Mouse (Mus musculus): ENCODE measurements around the gene Tmem150c. TPM values are rescaled to one million over a fixed set of nuclear protein-coding genes. Genes with fewer than 3 reads are reported as not detected.

The Tmem150c gene
- polyA plus RNA-seq, 1 experiment from 2014 or later, result 17.0 TPM

- Histone ChIP-seq H3K27ac (ENCODE audit: low read depth, low read length) (no peak overlapping the region), H3K4me1 (ENCODE audit: control insufficient read depth, insufficient read depth, low read length) (peaks cover 28% of the 10 kb centered on the region), H3K9ac (ENCODE audit: low read length) (no peak overlapping the region), H3K9me3 (replicated peaks; ENCODE audit: control insufficient read depth, low read length) (no peaks in the 10 kb centered on the region), H3K4me2 (ENCODE audit: low read length) (no peak overlapping the region), H3K36me3 (ENCODE audit: control insufficient read depth, insufficient read depth, low read length) (no peaks in the 10 kb centered on the region), H3K27me3 (replicated peaks; ENCODE audit: control insufficient read depth, insufficient read depth, low read length) (no peaks in the 10 kb centered on the region), H3K4me3 (ENCODE audit: low read depth, low read length) (no peak overlapping the region)
- ATAC-seq (no peak), DNase-seq (ENCODE audit: low spot score) (peak; percentile 58)
- WGBS, result 66% methylated on average over 15 of the region's 15 CpGs
Measured at GRCm38 (mm10) chr5:100196854-100197431, 37.3 kb upstream of the Tmem150c start.

- no peak overlapping the region for H3K27ac ChIP-seq (ENCODE audit: low read depth, low read length)
- H3K27me3 ChIP-seq (replicated peaks; ENCODE audit: control insufficient read depth, insufficient read depth, low read length), result no peaks in the 10 kb centered on the region
- H3K4me2 ChIP-seq (ENCODE audit: low read length), result no peak overlapping the region
- no peak overlapping the region for H3K4me3 ChIP-seq (ENCODE audit: low read depth, low read length)
- no peaks in the 10 kb centered on the region for H3K36me3 ChIP-seq (ENCODE audit: control insufficient read depth, insufficient read depth, low read length)
- DNase-seq (ENCODE audit: low spot score) (no peak), ATAC-seq (no peak)
- H3K9ac ChIP-seq (ENCODE audit: low read length), result no peak overlapping the region
- no peaks in the 10 kb centered on the region for H3K9me3 ChIP-seq (replicated peaks; ENCODE audit: control insufficient read depth, low read length)
- 84% methylated on average over 9 of the region's 9 CpGs for WGBS
- H3K4me1 ChIP-seq (ENCODE audit: control insufficient read depth, insufficient read depth, low read length), result peaks cover 28% of the 10 kb centered on the region
Measured at GRCm38 (mm10) chr5:100196397-100196796, 36.8 kb upstream of the Tmem150c start.

DNA sequence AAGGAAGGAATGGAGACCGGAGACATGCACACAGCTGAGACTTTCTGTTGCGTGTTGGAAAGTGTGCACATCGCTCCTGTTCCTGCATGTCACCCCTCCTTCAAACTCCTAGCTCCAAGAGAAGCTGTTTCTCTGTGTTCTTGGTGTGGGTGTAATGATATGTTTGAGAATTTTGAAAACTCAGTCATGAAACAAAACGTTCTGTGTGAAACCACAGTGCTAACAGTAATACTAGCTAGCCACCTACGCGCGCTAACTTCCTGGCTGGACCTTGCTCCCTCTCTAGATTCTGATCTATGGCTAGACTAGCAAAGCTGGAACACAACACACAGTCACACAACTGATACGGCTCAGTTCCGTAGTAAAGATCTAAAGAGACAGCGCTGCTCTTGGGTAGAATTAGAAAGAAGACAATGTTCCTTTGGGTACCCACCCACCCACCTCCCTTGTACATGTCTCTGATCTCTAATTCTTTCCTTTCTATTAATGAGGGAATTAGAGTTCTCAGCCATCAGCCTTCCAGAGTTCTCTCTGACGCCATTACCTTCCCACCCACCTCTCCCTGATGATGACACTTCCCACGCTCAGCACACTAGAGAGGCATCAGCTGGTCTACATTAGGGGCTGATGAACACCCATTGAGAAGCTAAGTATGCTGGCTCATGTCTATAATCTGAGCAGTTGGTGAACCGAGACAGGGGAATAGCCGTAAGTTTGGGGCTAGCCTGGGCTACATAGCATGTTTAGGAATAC, 32.0 kb upstream of the Tmem150c start:
- WGBS, result 92% methylated on average over 14 of the region's 14 CpGs

DNA sequence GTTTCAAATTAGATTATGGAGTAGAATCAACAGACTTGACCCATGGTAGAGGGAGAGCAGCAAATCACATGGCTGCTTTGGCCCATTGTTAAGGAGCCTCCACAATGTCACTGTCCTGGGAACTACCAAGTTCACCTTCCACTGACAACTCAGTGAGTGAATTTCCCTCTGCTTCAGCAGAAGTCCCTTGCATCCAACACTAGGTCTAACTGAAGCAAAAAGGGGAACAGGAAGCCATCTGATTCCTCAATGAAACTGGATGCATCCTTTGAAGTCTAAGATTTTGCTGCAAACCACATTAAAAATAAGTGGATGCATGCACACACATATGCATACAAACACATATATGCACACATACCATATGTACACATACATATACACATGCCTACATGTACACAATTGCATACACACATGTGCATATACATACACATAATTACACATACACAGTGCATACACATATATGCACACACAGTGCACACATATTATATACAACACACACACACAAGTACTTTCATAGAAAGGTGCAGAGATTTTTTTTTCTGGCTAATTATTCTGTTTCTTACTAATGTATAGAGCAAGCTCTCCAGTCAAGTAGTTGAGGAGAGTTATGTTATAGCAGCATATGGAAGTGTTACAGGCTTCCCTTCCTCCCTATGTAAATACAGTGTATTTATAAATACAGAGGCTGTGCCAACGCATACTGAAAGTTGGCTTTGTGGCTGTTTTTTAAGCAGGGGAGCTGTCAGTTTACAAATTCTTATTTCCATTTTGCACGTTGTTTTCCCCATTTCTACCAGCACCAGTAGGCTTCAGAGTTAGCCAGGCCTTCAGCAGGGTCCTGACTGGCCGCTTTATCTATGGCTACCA, 27.7 kb upstream of the Tmem150c start:
- no peak overlapping the region for H3K4me2 ChIP-seq (ENCODE audit: low read length)
- no peak overlapping the region for H3K4me3 ChIP-seq (ENCODE audit: low read depth, low read length)
- H3K27ac ChIP-seq (ENCODE audit: low read depth, low read length), result no peak overlapping the region
- ATAC-seq, result peak; percentile 60; the same call in 1 of the 2 replicates
- H3K4me1 ChIP-seq (ENCODE audit: control insufficient read depth, insufficient read depth, low read length), result no peaks in the 10 kb centered on the region
- H3K9ac ChIP-seq (ENCODE audit: low read length), result no peak overlapping the region
- no peaks in the 10 kb centered on the region for H3K36me3 ChIP-seq (ENCODE audit: control insufficient read depth, insufficient read depth, low read length)
- 70% methylated on average over 3 of the region's 3 CpGs for WGBS
- H3K9me3 ChIP-seq (replicated peaks; ENCODE audit: control insufficient read depth, low read length), result no peaks in the 10 kb centered on the region
- peak; percentile 69 for DNase-seq (ENCODE audit: low spot score)
- no peaks in the 10 kb centered on the region for H3K27me3 ChIP-seq (replicated peaks; ENCODE audit: control insufficient read depth, insufficient read depth, low read length)

More for the DNA sequence above, 32.0 kb upstream of the Tmem150c start:
- Histone ChIP-seq H3K27me3 (replicated peaks; ENCODE audit: control insufficient read depth, insufficient read depth, low read length) (no peaks in the 10 kb centered on the region), H3K36me3 (ENCODE audit: control insufficient read depth, insufficient read depth, low read length) (no peaks in the 10 kb centered on the region), H3K4me3 (ENCODE audit: low read depth, low read length) (no peak overlapping the region), H3K9me3 (replicated peaks; ENCODE audit: control insufficient read depth, low read length) (no peaks in the 10 kb centered on the region), H3K4me2 (ENCODE audit: low read length) (no peak overlapping the region), H3K9ac (ENCODE audit: low read length) (no peak overlapping the region), H3K4me1 (ENCODE audit: control insufficient read depth, insufficient read depth, low read length) (peaks cover 2% of the 10 kb centered on the region; the same call in 1 of the 2 replicates), H3K27ac (ENCODE audit: low read depth, low read length) (no peak overlapping the region)
- no peak for DNase-seq (ENCODE audit: low spot score)
- ATAC-seq, result no peak

GRCm38 (mm10) chr5:100186618-100187017, 27.0 kb upstream of the Tmem150c start:
- Histone ChIP-seq H3K4me1 (ENCODE audit: control insufficient read depth, insufficient read depth, low read length) (no peaks in the 10 kb centered on the region), H3K4me2 (ENCODE audit: low read length) (no peak overlapping the region), H3K9me3 (replicated peaks; ENCODE audit: control insufficient read depth, low read length) (no peaks in the 10 kb centered on the region), H3K27ac (ENCODE audit: low read depth, low read length) (no peak overlapping the region), H3K36me3 (ENCODE audit: control insufficient read depth, insufficient read depth, low read length) (no peaks in the 10 kb centered on the region), H3K9ac (ENCODE audit: low read length) (no peak overlapping the region), H3K4me3 (ENCODE audit: low read depth, low read length) (no peak overlapping the region), H3K27me3 (replicated peaks; ENCODE audit: control insufficient read depth, insufficient read depth, low read length) (no peaks in the 10 kb centered on the region)
- WGBS, result 76% methylated on average over 7 of the region's 7 CpGs
- no peak for ATAC-seq
- no peak for DNase-seq (ENCODE audit: low spot score)

- H3K4me1 ChIP-seq (ENCODE audit: control insufficient read depth, insufficient read depth, low read length), result no peaks in the 10 kb centered on the region
- no peak overlapping the region for H3K4me3 ChIP-seq (ENCODE audit: low read depth, low read length)
- H3K9ac ChIP-seq (ENCODE audit: low read length), result no peak overlapping the region
- H3K27ac ChIP-seq (ENCODE audit: low read depth, low read length), result no peak overlapping the region
- DNase-seq (ENCODE audit: low spot score) (no peak), ATAC-seq (no peak)
- no peaks in the 10 kb centered on the region for H3K9me3 ChIP-seq (replicated peaks; ENCODE audit: control insufficient read depth, low read length)
- H3K36me3 ChIP-seq (ENCODE audit: control insufficient read depth, insufficient read depth, low read length), result no peaks in the 10 kb centered on the region
- H3K27me3 ChIP-seq (replicated peaks; ENCODE audit: control insufficient read depth, insufficient read depth, low read length), result no peaks in the 10 kb centered on the region
- 32% methylated on average over 7 of the region's 7 CpGs for WGBS
- no peak overlapping the region for H3K4me2 ChIP-seq (ENCODE audit: low read length)
Measured at GRCm38 (mm10) chr5:100185895-100186294, 26.3 kb upstream of the Tmem150c start.

- WGBS, result 54% methylated on average over 1 of the region's 1 CpGs
- Histone ChIP-seq H3K27ac (ENCODE audit: low read depth, low read length) (no peak overlapping the region), H3K9me3 (replicated peaks; ENCODE audit: control insufficient read depth, low read length) (no peaks in the 10 kb centered on the region), H3K4me3 (ENCODE audit: low read depth, low read length) (no peak overlapping the region), H3K9ac (ENCODE audit: low read length) (no peak overlapping the region), H3K27me3 (replicated peaks; ENCODE audit: control insufficient read depth, insufficient read depth, low read length) (no peaks in the 10 kb centered on the region), H3K36me3 (ENCODE audit: control insufficient read depth, insufficient read depth, low read length) (no peaks in the 10 kb centered on the region), H3K4me2 (ENCODE audit: low read length) (no peak overlapping the region), H3K4me1 (ENCODE audit: control insufficient read depth, insufficient read depth, low read length) (peaks cover 12% of the 10 kb centered on the region)
- ATAC-seq (no peak), DNase-seq (ENCODE audit: low spot score) (no peak)
Measured at GRCm38 (mm10) chr5:100181011-100181410, 21.4 kb upstream of the Tmem150c start.

- ATAC-seq (0 out of 2 replicates have a peak, but pooled peaks have one; percentile 0), DNase-seq (ENCODE audit: low spot score) (no peak)
- Histone ChIP-seq H3K9me3 (replicated peaks; ENCODE audit: control insufficient read depth, low read length) (no peaks in the 10 kb centered on the region), H3K27ac (ENCODE audit: low read depth, low read length) (peak overlapping the region; percentile 88), H3K36me3 (ENCODE audit: control insufficient read depth, insufficient read depth, low read length) (no peaks in the 10 kb centered on the region), H3K4me3 (ENCODE audit: low read depth, low read length) (no peak overlapping the region), H3K27me3 (replicated peaks; ENCODE audit: control insufficient read depth, insufficient read depth, low read length) (no peaks in the 10 kb centered on the region), H3K4me1 (ENCODE audit: control insufficient read depth, insufficient read depth, low read length) (peaks cover 18% of the 10 kb centered on the region), H3K9ac (ENCODE audit: low read length) (no peak overlapping the region), H3K4me2 (ENCODE audit: low read length) (no peak overlapping the region)
- WGBS, result 32% methylated on average over 2 of the region's 2 CpGs
Measured at GRCm38 (mm10) chr5:100178781-100179165, 19.2 kb upstream of the Tmem150c start.
